Mouse (Mus musculus) forebrain, embryonic 15.5 days (tissue): ENCODE results near the gene Kat2b. TPM values are rescaled to one million over a fixed set of nuclear protein-coding genes. Genes with fewer than 3 reads are reported as not detected.

Experiments
- ATAC-seq: fragments of 200-750 bp; cut with Nextera tagmentation; replicated peaks from 2 replicates; pipeline ENCODE4 v1.8.0; 2017; ENCODE audit warnings: mild to moderate bottlenecking, moderate TSS enrichment, moderate library complexity
- H3K27ac ChIP-seq: fragments of 300-500 bp; sonication (generic); replicated peaks from 2 replicates; pipeline ENCODE4 v1.5.1; 2015; ENCODE audit warnings: mild to moderate bottlenecking, inconsistent platforms
- H3K27me3 ChIP-seq: fragments of 300-500 bp; sonication (generic); 2 replicates; pipeline ENCODE4 v1.6.1; 2015; ENCODE audit warnings: inconsistent platforms
- H3K36me3 ChIP-seq: fragments of 300-500 bp; sonication (generic); 2 replicates; pipeline ENCODE4 v1.6.1; 2015; ENCODE audit warnings: mild to moderate bottlenecking, inconsistent platforms
- H3K4me1 ChIP-seq: fragments of 300-500 bp; sonication (generic); 2 replicates; pipeline ENCODE4 v1.6.1; 2015; ENCODE audit warnings: inconsistent platforms
- H3K4me2 ChIP-seq: fragments of 300-500 bp; sonication (generic); replicated peaks from 2 replicates; pipeline ENCODE4 v1.6.1; 2015; ENCODE audit warnings: mild to moderate bottlenecking, inconsistent platforms
- H3K4me3 ChIP-seq: fragments of 300-500 bp; sonication (generic); 2 replicates; pipeline ENCODE4 v1.5.1; 2015; ENCODE audit warnings: mild to moderate bottlenecking, inconsistent platforms
- H3K9ac ChIP-seq: fragments of 300-500 bp; sonication (generic); replicated peaks from 2 replicates; pipeline ENCODE4 v1.6.1; 2015; ENCODE audit warnings: mild to moderate bottlenecking, inconsistent platforms
- H3K9me3 ChIP-seq: fragments of 300-500 bp; sonication (generic); 2 replicates; pipeline ENCODE4 v1.6.1; 2016; ENCODE audit warnings: inconsistent platforms
- WGBS: fragments of 180-500 bp; shearing (Covaris S2); methylation state at CpG from one replicate; pipeline ENCODE4 v1.1.7; 2015; ENCODE audit warnings: mixed read lengths; 5-methylcytosine and 5-hydroxymethylcytosine counted together
- polyA plus RNA-seq: library from polyadenylated mRNA; unstranded; fragments of >200 nt; fragmentation: Nextera tagmentation; extraction: Ambion mirVana; gene quantifications from 2 replicates; pipeline ENCODE4 v1.2.1, GENCODE M21; 2015

The Kat2b gene
- polyA plus RNA-seq, 1 experiment from 2014 or later = 6.3 TPM

DNA sequence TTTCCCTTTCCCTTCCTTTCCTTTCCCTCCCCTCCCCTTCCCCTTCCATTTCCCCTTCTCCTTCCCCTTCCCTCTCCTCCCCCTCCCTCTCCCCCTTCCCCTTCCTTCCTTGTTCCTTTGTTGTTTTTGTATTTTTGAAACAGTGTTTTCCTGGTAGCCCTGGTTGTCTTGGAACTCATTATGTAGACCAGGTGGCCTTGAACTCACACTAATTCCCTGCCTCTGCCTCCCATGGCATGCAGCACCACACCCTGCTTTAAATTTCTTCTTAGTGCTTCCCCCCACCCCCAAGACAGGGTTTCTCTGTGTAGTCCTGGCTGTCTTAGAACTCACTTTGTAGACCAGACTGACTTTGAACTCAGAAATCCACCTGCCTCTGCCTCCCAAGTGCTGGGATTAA is 52.7 kb downstream of the Kat2b start:
- no peaks in the 10 kb centered on the region for H3K9me3 ChIP-seq
- no peaks in the 10 kb centered on the region for H3K27me3 ChIP-seq
- H3K4me3 ChIP-seq = no peak overlapping the region
- no peaks in the 10 kb centered on the region for H3K4me1 ChIP-seq
- ATAC-seq = no peak
- H3K9ac ChIP-seq = no peak overlapping the region
- H3K36me3 ChIP-seq = no peaks in the 10 kb centered on the region
- H3K4me2 ChIP-seq = no peak overlapping the region
- no peak overlapping the region for H3K27ac ChIP-seq

DNA sequence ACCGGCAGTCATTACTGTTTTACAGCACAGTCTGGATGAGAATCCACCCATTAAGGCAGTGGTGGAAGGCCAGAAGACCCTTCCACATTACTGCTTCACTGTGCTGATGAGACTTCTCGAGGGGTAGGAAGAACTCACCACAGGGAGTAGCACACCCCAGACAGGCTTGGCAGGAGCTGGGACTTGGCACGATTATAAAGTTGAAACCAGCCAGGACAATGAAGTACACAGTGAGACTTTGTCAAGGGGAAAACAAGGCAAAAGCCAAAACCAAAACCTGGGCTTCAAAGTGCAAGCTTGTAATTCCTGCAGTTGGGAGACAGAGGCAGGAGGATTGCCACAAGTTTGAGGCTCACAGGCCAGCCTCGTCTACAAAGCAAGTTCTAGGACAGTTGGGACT is 54.0 kb downstream of the Kat2b start:
- no peaks in the 10 kb centered on the region; the same call in 1 of the 2 replicates for H3K36me3 ChIP-seq
- H3K9ac ChIP-seq = no peak overlapping the region
- ATAC-seq = no peak
- H3K4me3 ChIP-seq = no peak overlapping the region
- no peak overlapping the region for H3K27ac ChIP-seq
- H3K4me2 ChIP-seq = no peak overlapping the region
- H3K4me1 ChIP-seq = no peaks in the 10 kb centered on the region
- no peaks in the 10 kb centered on the region for H3K9me3 ChIP-seq
- H3K27me3 ChIP-seq = no peaks in the 10 kb centered on the region
- 75% methylated on average over 4 of the region's 4 CpGs for WGBS

DNA sequence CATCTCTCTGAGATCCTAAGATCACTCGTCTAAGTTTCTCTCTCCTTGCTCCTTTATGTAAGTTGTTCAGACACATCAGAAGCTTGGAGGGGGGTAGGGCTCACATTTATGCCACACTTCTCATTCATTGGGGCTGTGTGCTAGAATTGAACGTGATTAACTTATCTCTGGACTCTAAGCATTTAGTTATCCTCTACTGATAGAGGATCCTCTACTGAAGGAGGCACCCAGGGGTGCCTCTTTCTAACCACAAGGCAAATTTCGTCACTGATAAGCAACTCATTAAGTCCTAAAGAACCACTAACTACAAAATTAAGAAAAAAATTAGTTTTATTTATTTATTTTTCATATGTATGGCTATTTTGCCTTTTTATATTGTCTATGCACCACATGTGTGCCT is 55.5 kb downstream of the Kat2b start:
- no peak for ATAC-seq
- no peak overlapping the region for H3K27ac ChIP-seq
- WGBS = 86% methylated on average over 3 of the region's 3 CpGs
- no peaks in the 10 kb centered on the region for H3K9me3 ChIP-seq
- peaks cover 3% of the 10 kb centered on the region; the same call in 1 of the 2 replicates for H3K36me3 ChIP-seq
- H3K4me1 ChIP-seq = no peaks in the 10 kb centered on the region
- no peak overlapping the region for H3K9ac ChIP-seq
- no peak overlapping the region for H3K4me2 ChIP-seq
- H3K4me3 ChIP-seq = no peak overlapping the region
- no peaks in the 10 kb centered on the region for H3K27me3 ChIP-seq

DNA sequence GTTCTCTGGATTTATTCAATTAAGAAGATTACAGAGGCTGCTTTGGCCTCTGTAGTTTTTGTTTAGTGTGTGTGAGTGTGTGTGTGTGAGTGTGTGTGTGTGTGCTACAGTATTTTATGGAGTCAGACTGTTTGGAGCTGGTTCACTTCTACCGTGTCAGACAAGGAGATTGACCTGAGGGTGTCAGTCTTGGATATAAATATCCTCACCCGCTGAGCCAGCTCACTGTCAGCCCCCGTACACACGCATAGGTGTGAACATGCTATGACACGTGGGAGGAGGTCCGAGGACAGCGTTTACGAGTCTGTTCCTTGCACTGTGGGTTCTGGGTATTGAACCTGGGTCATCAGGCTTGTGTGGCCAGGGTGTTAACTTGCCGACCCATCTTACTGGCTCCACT is 57.1 kb downstream of the Kat2b start:
- H3K4me3 ChIP-seq = no peak overlapping the region
- H3K4me1 ChIP-seq = no peaks in the 10 kb centered on the region
- H3K27me3 ChIP-seq = no peaks in the 10 kb centered on the region
- peaks cover 3% of the 10 kb centered on the region; the same call in 1 of the 2 replicates for H3K36me3 ChIP-seq
- H3K27ac ChIP-seq = no peak overlapping the region
- H3K9ac ChIP-seq = no peak overlapping the region
- WGBS = 86% methylated on average over 9 of the region's 9 CpGs
- H3K9me3 ChIP-seq = no peaks in the 10 kb centered on the region
- no peak for ATAC-seq
- H3K4me2 ChIP-seq = no peak overlapping the region

DNA sequence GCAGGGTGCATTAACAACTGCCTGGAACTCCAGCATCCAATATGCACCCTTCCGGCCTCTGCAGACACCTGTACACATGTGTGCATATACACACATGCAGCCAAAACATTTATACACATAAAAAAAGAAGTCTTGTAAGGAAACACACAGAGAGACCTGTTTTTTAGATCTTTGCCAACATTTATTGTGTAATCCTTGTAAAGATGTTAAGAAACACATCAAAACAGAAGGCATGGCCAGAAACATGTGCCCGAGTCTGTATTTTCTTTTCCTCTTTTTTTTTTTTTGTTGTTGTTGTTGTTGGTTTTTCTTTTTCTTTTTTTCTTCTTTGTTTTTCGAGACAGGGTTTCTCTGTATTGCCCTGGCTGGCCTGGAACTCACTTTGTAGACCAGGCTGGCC is 59.5 kb downstream of the Kat2b start:
- Histone ChIP-seq H3K4me3 (no peak overlapping the region), H3K36me3 (peaks cover 3% of the 10 kb centered on the region; the same call in 1 of the 2 replicates), H3K9me3 (no peaks in the 10 kb centered on the region), H3K4me2 (no peak overlapping the region), H3K4me1 (no peaks in the 10 kb centered on the region), H3K27me3 (no peaks in the 10 kb centered on the region), H3K9ac (no peak overlapping the region), H3K27ac (no peak overlapping the region)
- no peak for ATAC-seq
- WGBS = 92% methylated on average over 3 of the region's 3 CpGs

DNA sequence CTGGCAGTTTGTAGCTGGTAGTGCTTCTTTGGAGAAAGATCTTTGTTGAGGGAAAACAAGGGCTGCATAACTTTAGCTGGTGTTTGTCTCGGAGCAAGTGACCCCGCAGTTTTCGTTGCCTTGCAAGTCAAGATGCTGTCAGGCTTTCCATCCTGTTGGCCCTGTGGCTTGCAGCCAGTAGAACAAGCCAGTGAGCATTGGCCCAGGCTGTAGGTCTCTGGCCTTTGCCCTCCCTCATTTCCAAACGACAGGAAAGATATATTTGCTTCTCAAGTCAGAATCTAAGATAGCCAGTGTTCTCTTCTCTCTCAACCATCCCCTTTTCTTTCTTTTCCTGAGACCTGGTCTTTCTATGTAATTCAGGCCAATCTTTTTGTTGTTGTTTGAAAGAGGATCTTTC is 60.8 kb downstream of the Kat2b start:
- Histone ChIP-seq H3K36me3 (peaks cover 10% of the 10 kb centered on the region), H3K4me1 (no peaks in the 10 kb centered on the region), H3K4me2 (no peak overlapping the region), H3K4me3 (no peak overlapping the region), H3K27me3 (no peaks in the 10 kb centered on the region), H3K27ac (no peak overlapping the region), H3K9ac (no peak overlapping the region), H3K9me3 (no peaks in the 10 kb centered on the region)
- WGBS = 89% methylated on average over 4 of the region's 4 CpGs
- no peak for ATAC-seq

DNA sequence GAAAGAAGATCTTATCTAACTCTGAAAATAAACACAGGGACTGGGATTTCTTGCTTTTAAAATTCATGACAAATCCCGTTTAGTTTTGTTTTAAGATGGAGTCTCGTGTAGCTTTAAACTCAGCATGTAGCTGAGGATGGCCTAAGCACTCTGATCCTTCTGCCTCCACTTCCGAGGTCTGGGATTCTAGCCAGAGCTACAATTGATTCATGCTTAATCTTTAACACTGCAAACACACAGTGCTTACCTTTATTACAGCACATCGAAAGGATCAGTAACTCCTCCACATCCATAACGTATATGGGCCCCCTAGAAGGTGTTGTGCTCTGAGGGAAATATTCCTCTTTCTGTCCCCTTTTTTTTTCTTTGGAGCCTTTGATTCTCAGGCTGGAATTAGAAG is 61.5 kb downstream of the Kat2b start:
- no peak overlapping the region for H3K9ac ChIP-seq

DNA sequence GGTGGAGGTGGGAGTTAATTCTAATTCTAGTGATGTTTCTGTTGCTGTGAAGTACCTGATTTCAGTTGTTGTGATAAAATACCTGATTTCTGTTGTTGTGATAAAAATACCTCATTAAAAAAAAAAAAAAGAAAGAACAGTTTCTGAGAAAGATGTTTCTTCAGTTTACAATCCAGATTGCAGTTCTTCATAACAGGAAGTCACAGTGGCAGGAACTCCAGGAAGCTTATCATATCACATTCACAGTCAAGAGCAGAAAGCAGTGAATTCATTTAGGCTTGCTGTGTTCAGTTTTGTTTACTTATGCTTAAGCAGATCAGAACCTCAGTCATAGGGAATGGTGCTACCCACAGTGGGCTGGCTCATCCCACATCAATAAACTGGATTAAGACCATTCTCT is 64.7 kb downstream of the Kat2b start:
- H3K4me1 ChIP-seq = no peaks in the 10 kb centered on the region
- H3K4me2 ChIP-seq = no peak overlapping the region
- no peak overlapping the region for H3K9ac ChIP-seq
- H3K4me3 ChIP-seq = no peak overlapping the region
- H3K36me3 ChIP-seq = peaks cover 27% of the 10 kb centered on the region
- H3K27me3 ChIP-seq = no peaks in the 10 kb centered on the region
- H3K9me3 ChIP-seq = no peaks in the 10 kb centered on the region
- H3K27ac ChIP-seq = no peak overlapping the region
- ATAC-seq = no peak

More for the DNA sequence above, 61.5 kb downstream of the Kat2b start:
- ATAC-seq = no peak
- no peaks in the 10 kb centered on the region for H3K9me3 ChIP-seq
- 73% methylated on average over 5 of the region's 5 CpGs for WGBS
- H3K4me1 ChIP-seq = no peaks in the 10 kb centered on the region
- H3K27me3 ChIP-seq = no peaks in the 10 kb centered on the region
- H3K36me3 ChIP-seq = peaks cover 16% of the 10 kb centered on the region
- H3K4me3 ChIP-seq = no peak overlapping the region
- no peak overlapping the region for H3K27ac ChIP-seq
- no peak overlapping the region for H3K4me2 ChIP-seq

DNA sequence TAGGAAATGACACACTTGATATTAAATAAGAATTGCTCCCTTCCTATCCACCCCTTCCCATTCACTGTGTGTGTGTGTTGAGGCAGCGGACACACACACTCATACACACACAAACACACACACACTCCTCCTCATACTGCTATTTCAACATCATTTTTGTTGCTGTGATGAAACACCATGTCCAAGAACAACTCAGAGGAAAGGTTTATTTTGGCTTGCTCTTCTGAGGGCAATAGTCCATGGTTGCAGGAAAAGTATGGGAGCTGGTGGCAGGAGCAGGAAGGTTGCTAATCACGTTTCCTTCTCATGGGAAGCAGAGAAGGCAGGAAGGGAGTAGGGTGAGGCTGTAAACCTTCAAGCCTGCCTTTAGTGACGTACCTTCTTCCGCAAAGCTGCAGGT is 76.7 kb downstream of the Kat2b start:
- Histone ChIP-seq H3K9me3 (no peaks in the 10 kb centered on the region), H3K4me2 (no peak overlapping the region), H3K36me3 (peaks cover 38% of the 10 kb centered on the region), H3K4me3 (no peak overlapping the region), H3K4me1 (no peaks in the 10 kb centered on the region), H3K9ac (no peak overlapping the region), H3K27me3 (no peaks in the 10 kb centered on the region), H3K27ac (no peak overlapping the region)
- WGBS = 93% methylated on average over 4 of the region's 4 CpGs
- ATAC-seq = no peak

DNA sequence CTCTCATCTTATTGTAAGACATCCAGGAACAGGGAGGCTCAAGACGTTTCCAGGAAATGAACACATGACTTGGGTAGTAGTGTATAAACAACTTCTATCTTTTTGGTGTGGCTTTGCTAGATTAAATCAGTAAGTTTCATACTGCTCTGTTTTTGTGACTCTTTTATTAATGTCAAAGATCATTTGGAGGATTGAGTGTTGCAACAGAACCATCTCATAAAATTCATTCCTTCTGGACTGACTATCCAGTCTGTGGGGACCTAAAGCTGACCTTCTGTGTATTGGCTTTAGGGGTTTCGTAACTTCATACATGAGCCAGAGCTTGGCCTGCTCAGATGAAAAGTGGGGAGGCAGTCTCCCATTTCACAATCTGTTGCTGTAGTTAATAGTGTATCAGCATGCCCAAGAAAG is 83.6 kb downstream of the Kat2b start:
- H3K4me1 ChIP-seq = peaks cover 2% of the 10 kb centered on the region; the same call in 1 of the 2 replicates
- 77% methylated on average over 2 of the region's 2 CpGs for WGBS
- no peak overlapping the region for H3K27ac ChIP-seq
- no peak overlapping the region for H3K9ac ChIP-seq
- peaks cover 24% of the 10 kb centered on the region for H3K36me3 ChIP-seq
- H3K4me3 ChIP-seq = no peak overlapping the region
- no peak overlapping the region for H3K4me2 ChIP-seq
- no peak for ATAC-seq
- no peaks in the 10 kb centered on the region for H3K27me3 ChIP-seq
- no peaks in the 10 kb centered on the region for H3K9me3 ChIP-seq

DNA sequence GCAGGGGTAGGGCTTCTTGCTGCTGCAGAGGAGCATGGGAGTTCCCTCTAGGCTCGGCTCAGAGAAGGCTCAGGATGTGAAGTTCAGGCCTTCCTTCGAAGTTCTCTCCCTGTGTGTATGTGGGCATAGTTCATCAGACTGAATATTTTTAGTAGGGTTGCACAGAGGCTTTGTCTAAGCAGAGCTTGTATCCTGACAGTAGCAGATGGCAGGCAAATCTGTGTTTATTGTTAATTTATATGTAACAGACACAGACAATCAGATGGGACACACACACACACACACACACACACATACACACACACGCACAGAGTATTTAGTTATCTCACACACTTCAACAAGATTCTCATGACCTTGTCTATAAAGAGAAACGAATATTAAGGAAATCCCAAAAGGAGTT is 87.9 kb downstream of the Kat2b start:
- 0 out of 2 replicates have a peak, but pooled peaks have one; percentile 27 for ATAC-seq
- no peaks in the 10 kb centered on the region for H3K27me3 ChIP-seq
- WGBS = 74% methylated on average over 4 of the region's 4 CpGs

DNA sequence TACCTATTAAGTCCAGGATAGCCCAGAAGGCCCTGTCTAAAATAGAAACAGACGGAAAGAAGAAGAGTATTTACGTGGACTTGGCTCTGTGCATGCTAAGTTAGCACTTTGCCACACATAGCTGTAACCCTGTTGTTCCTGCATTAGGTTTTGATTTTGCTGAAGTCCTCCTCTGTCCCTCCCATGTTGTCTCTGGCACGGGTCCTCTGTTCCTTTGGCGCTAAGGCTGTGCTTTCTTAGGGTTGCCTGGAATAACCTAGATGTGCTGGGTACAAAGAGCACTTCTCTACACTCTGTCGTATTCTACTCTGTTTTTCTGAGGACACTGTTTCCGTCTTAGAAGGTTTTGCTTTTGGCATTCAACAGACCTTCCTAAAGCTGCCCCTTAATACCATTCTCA is 88.4 kb downstream of the Kat2b start:
- Histone ChIP-seq H3K27me3 (no peaks in the 10 kb centered on the region), H3K27ac (no peak overlapping the region), H3K9me3 (no peaks in the 10 kb centered on the region), H3K4me1 (peaks cover 17% of the 10 kb centered on the region), H3K36me3 (peaks cover 13% of the 10 kb centered on the region; the same call in 1 of the 2 replicates), H3K9ac (no peak overlapping the region), H3K4me3 (no peak overlapping the region), H3K4me2 (no peak overlapping the region)
- 90% methylated on average over 6 of the region's 6 CpGs for WGBS
- ATAC-seq = no peak

More for the DNA sequence above, 87.9 kb downstream of the Kat2b start:
- Histone ChIP-seq H3K36me3 (peaks cover 13% of the 10 kb centered on the region; the same call in 1 of the 2 replicates), H3K4me1 (peaks cover 12% of the 10 kb centered on the region), H3K27ac (no peak overlapping the region), H3K4me2 (no peak overlapping the region), H3K4me3 (no peak overlapping the region), H3K9me3 (no peaks in the 10 kb centered on the region), H3K9ac (no peak overlapping the region)

DNA sequence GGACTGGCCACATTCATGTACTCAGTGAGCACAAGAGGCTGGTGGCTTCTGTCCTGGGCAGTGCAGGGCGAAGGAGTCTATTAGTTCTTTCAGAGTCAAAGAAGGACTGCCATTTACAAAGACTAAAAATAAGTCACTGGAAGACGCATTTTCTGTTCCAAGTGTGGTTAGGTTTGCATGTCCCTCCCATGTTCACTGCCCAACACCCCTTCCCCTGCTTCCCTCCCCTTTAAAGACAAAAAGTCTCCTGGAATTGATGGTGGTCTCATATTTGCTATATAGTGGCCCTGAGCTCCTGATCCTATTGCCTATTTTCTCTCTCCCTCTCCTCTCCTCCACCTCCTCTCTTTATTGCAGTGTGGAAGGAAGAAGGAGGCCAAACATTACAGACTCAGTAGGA is 89.3 kb downstream of the Kat2b start:
- ATAC-seq = no peak
- no peak overlapping the region for H3K4me3 ChIP-seq
- no peak overlapping the region for H3K27ac ChIP-seq
- no peak overlapping the region for H3K4me2 ChIP-seq
- WGBS = 89% methylated on average over 2 of the region's 2 CpGs
- H3K27me3 ChIP-seq = no peaks in the 10 kb centered on the region
- H3K9ac ChIP-seq = no peak overlapping the region
- H3K36me3 ChIP-seq = peaks cover 19% of the 10 kb centered on the region; the same call in 1 of the 2 replicates
- H3K9me3 ChIP-seq = no peaks in the 10 kb centered on the region
- H3K4me1 ChIP-seq = peaks cover 18% of the 10 kb centered on the region
